Mouse (Mus musculus) CD8-positive naive resting alpha-beta T cell, adult 57 days (primary cell): ENCODE measurements around the gene Gm8232. TPM values are rescaled to one million over a fixed set of nuclear protein-coding genes. Genes with fewer than 3 reads are reported as not detected.

ENCODE experiments used
- total RNA-seq: library from RNA; stranded (reverse); gene quantifications from one replicate; pipeline ENCODE4 v1.2.4, GENCODE M21; 2023

Gene Gm8232
- not detected for total RNA-seq

DNA sequence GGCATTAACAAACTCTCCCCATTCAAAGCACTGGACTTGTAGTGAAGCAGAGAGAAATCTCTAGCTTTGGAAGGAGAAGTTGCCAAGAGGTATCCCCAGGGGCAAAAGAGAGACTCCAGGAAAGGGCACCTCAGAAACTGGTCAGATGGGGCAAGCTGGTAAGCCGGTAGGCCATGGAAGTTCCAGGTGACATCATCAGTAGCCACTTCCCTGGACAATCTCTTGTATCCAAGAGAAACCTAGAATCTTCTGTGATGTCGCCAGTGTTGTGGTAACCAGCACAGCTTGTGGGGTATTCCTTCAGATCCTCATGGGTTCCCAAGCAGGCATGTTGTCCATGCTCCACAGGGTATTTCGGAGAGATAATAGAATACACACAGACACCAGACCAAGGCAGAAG is at the start of gene Gm8232:
TSS of gene Gm8232 (plus strand) at position 301 of the 400 bp plus-strand sequence.

DNA sequence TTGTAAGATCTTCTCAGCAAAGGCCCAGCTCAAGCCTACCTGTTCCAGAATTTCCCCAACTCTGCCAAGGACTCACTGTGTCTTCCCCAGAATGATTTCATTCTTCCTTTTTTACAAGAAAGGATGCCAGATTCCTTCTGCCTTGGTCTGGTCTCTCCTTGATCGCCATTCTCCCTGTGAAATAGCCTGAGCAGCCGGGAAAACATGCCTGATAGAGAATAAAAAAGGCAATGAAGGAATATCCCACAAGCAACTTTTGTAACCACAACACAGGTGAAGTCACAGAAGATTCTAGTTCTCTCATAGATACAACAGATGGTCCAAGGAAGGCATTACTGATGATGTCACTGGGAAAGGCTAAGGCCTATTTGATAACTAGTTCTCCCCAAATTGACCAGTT is 22.8 kb upstream of the Gm8232 start, which contains the start of gene Gm3371:
TSS of gene Gm3371 (minus strand) at position 101 of the 400 bp plus-strand sequence.

Other genes starting within 250 kb of the Gm8232 start
- not detected for gene Gm8212, start 236.0 kb upstream of the Gm8232 start, total RNA-seq
- gene 4930503E14Rik, start 220.4 kb upstream of the Gm8232 start, total RNA-seq: not detected
- not detected for gene Gm8220, start 148.1 kb upstream of the Gm8232 start, total RNA-seq
- not detected for gene Gm5930, start 95.1 kb upstream of the Gm8232 start, total RNA-seq
- not detected for gene Gm8229, start 68.3 kb upstream of the Gm8232 start, total RNA-seq
- gene Gm3371, start 22.9 kb upstream of the Gm8232 start, total RNA-seq: not detected
- gene BC061237, start 58.8 kb downstream of the Gm8232 start, total RNA-seq: not detected
- not detected for gene Gm17093, start 84.6 kb downstream of the Gm8232 start, total RNA-seq
- not detected for gene Gm8247, start 149.5 kb downstream of the Gm8232 start, total RNA-seq
- gene Gm5624, start 194.3 kb downstream of the Gm8232 start, total RNA-seq: not detected